Mouse (Mus musculus) stomach, postnatal 0 days (tissue): ENCODE results near the gene Mycbp2.

ENCODE experiments used
- CTCF ChIP-seq: IDR thresholded peaks from 2 replicates; pipeline ENCODE4 v1.5.1; 2016; ENCODE audit warnings: antibody characterized with exemption, low read depth, mild to moderate bottlenecking, moderate library complexity
- EP300 ChIP-seq: optimal IDR thresholded peaks from 2 replicates; pipeline ENCODE3; 2016; ENCODE audit warnings: antibody characterized with exemption

- no peak for TF ChIP-seq CTCF
- TF ChIP-seq EP300: no peak
These were observed 275.1 kb downstream of the Mycbp2 start for GRCm38 (mm10) chr14:103071471-103071870.
